Mouse (Mus musculus) small intestine, adult 2 months (tissue): ENCODE results near the gene Nlrx1.

ENCODE experiments used
- CTCF ChIP-seq: fragments of 200-500 bp; IDR thresholded peaks from 2 replicates; pipeline ENCODE4 v1.5.1; 2012; ENCODE audit warnings: low read depth, mild to moderate bottlenecking, control low read depth, inconsistent platforms, low read length, moderate library complexity, mixed read lengths; ENCODE audit not compliant: insufficient replicate concordance, insufficient read length; ENCODE audit errors: extremely low read depth
- POLR2A ChIP-seq: fragments of 200-500 bp; IDR thresholded peaks from 2 replicates; pipeline ENCODE4 v1.6.1; 2012; ENCODE audit warnings: low read depth, mild to moderate bottlenecking, control low read depth, inconsistent platforms, low read length, moderate library complexity

DNA sequence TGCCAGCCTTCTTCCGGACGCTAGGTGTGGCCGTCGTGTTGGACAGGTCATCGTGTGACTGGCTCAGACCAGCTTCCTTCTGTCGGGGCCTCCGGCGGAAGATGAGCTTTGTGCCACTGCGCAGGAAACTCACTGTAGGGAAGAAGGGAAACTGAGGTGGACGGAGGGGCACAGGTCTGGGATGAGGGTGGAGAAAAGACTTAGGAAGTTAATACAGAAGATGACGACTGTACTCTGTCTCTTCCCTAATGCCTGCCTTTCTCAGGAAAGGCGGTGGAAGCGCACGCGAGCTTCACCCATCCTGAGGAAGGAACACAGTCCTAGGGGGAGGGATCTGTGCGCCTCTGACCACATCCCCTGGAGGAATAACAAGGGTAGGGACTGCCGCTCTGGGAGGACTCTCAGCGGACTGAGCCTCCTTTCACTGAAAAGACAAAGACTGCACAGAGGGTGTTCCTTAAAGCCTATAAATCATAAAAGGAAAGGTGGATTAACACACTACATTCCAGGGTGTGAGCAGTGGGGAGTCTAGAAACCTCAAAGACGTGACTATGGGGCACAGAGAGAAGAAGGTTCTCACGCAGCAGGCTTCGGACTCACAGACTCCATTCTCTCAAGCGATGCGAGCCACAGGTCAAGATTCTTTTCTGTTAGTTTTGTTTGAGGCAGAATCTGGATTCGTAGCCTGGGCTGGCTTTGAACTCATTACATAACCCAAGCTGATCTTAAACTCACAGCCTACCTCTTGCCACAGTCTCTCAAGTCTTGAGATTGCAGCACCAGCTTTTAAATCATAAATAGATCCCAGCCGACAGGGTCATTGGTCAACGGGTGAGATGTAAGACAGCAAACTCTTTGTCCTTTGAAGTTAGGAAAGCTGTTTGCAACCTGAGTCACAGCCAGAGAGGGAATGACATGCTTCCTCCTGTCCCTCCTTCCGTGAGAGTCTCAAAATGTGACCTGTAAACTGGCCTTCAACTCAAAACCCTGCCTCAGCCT, 43.0 kb upstream of the Nlrx1 start:
- no peak for TF ChIP-seq CTCF
- no peak for TF ChIP-seq POLR2A
